Mouse (Mus musculus) ovary, adult 18-20 months (tissue): ENCODE measurements around the gene Sf3b4.
"Not testable (repeated sequence)": the region's sequence is repeated elsewhere in the genome, so short reads cannot be mapped to it uniquely, and the experiment has no call there.

Experiments
- DNase-seq: peaks from one replicate; pipeline ENCODE4 v3.0.0; 2022; ENCODE audit warnings: low spot score, mixed read lengths

The Sf3b4 gene

GRCm38 (mm10) chr3:96173185-96173584 is 1.1 kb downstream of the Sf3b4 start:
- DNase-seq: no peak

DNA sequence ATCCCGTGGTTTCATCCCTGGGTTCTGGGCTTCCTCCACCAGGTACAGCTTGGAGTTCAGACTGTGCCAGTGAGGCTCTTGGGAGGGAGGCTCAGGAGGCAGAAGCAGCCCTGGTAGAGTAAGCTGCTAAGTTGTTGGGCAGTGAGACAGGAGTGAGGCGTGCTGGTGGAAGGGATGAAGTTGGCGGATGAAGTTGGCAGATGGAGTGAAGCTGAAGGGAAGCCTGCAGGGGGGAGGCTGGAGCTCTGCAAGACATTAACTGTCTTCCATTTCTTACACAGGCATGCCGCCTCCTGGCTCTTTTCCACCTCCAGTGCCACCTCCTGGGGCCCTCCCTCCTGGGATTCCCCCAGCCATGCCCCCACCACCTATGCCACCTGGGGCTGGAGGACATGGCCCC is 1.9 kb downstream of the Sf3b4 start:
- DNase-seq: not testable (repeated sequence)

DNA sequence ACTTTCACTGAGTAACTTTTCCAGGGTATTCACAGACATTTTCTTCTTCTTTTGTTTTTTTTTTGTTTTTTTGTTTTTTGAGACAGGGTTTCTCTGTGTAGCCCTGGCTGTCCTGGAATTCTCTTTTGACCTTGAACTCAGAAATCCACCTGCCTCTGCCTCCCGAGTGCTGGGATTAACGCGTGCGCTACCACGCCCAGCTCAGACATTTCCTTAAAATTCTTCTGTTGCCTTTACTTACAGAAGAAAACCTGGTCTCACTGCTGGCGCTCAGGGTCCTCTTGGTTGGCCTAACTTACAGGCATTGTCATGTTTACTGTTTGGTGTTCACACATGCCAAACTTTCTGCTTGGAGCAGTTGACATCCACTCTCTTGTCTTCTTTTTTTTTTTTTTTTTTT is 3.1 kb downstream of the Sf3b4 start:
- DNase-seq: no peak

GRCm38 (mm10) chr3:96178427-96178826 is 6.3 kb downstream of the Sf3b4 start:
- DNase-seq: no peak

GRCm38 (mm10) chr3:96178902-96179301 is 6.8 kb downstream of the Sf3b4 start:
- DNase-seq: no peak

DNA sequence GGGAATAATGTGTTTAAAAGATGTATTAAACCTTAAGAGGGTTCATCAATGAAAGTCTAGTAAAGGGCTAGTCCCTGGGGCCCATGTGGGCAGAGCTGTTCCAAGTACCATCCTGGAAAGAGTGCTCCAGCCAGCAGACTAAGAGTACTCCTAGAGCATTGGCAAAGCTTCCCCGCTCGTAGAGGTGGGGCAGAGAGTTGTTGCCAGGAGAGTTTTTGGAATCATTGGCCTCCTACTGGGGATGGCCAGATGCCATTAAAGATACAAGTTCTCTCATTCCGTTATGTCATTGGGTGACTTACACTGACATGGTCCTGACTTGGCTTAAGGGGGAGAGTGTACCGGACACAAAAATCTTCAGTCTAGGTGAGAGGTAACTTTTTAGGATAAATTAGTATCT is 7.4 kb downstream of the Sf3b4 start:
- DNase-seq: no peak

- no peak for DNase-seq
These were observed 8.8 kb downstream of the Sf3b4 start, which contains the start of gene Sv2a for GRCm38 (mm10) chr3:96180727-96181477. Gene Sv2a (plus strand): TSS chr3:96181151.

- no peak for DNase-seq
These were observed 9.6 kb downstream of the Sf3b4 start for GRCm38 (mm10) chr3:96181510-96182381.

GRCm38 (mm10) chr3:96182382-96182776 is 10.2 kb downstream of the Sf3b4 start:
- DNase-seq: no peak

DNA sequence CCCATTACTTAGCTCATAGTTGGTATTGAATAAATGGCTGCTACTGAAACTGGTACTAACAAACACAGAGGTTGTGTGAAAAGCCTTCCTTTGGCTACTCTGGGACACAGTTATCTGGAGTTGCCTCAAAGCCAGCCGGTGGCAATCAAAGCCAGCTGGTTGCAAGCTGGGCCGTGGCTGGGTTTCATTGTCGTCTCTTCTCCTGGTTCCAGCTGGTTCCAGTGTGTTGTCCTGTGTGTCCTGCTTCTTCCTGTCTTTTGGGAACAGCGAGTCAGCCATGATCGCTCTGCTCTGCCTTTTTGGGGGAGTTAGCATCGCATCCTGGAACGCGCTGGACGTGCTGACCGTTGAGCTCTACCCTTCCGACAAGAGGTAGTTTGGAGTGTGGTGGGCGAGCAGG is 20.8 kb downstream of the Sf3b4 start:
- no peak for DNase-seq

DNA sequence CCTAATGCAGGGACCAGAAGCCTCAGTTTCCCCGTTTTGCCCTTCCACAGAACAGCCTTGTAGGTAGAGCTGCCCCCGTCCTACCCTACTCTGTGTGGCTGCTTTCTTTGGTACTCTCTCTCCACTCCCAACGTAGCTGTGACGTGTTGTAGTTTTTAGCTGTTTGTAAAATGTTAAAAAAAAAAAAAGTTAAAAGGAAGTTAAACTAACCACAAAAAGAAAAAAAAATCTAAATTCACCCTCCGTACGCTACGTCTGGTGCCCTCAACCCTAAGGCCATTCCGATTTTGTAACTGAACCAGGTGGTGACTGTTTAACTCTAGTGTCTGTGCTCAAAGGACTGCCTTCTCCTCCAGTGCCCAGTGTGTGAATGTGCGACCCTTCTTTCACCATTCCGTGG is 22.8 kb downstream of the Sf3b4 start:
- no peak for DNase-seq

GRCm38 (mm10) chr3:96195616-96196313 is 23.6 kb downstream of the Sf3b4 start:
- DNase-seq: no peak

DNA sequence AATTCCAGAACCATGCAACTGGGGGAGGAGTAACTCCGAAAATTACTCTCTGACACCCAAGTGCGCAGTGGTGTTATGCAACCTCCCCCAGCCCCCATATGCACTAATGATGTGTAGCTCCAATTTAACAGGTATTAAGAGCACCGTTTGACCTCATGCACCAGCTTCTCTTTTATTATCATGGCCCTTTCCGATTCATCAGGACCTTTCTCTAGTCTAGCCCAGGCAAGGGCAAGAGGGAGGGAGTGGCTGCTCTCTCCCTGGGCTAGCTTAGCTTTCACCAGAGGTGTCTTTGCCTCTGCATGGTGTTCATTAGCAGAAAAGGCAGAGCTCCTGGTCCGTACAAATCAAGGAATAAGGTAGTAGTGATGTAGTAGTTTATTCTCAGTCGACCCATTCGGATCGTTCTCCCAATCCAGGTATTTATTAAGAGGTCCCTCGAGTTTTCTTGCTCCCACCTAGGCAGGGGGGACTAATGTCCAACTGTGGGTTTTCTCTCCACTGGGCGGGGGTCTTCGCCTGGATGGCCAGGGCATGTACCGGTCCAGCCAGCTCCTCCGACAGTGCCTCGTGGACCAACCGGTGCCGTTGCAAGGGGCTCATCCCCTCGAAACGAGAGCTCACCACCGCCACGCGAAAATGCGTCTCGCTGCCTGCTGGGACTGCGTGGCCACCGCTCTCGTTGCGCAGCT is 24.5 kb downstream of the Sf3b4 start:
- DNase-seq: no peak

DNA sequence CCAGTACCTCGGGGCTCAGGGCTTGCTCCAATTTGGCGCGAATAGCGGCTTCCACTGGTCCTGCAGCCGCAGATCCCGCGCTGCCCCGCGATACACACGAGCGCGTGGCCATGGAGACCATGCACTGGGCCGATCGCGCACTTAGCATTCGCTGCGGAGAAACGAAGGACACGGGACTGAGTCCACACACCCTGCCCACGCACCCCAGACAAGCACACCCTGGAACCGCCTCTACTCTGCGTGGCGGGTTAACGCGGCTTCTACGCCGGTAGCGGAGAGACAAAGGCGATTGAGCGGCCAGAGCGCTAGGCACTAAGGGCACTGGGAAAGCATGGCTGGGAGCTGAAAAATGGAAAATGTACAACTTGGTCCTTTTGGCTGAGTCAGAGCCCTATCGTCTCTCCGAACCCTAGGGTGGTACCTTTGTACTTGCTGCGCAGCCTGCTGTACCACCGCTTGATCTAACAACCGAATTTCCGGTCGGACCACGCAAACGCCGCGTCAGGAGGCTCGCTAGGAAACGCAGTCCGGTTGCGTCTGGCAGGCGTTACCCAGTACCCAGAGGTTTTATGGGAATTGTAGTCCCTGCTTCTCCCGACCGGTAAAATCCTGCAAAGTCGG is 25.1 kb downstream of the Sf3b4 start:
- DNase-seq: peak; percentile 83

- no peak for DNase-seq
These were observed 26.0 kb downstream of the Sf3b4 start for GRCm38 (mm10) chr3:96198181-96198580.

- not testable (repeated sequence) for DNase-seq
These were observed 26.6 kb downstream of the Sf3b4 start for GRCm38 (mm10) chr3:96198601-96199251.

- no peak for DNase-seq
These were observed 27.6 kb downstream of the Sf3b4 start for GRCm38 (mm10) chr3:96199731-96200130.

DNA sequence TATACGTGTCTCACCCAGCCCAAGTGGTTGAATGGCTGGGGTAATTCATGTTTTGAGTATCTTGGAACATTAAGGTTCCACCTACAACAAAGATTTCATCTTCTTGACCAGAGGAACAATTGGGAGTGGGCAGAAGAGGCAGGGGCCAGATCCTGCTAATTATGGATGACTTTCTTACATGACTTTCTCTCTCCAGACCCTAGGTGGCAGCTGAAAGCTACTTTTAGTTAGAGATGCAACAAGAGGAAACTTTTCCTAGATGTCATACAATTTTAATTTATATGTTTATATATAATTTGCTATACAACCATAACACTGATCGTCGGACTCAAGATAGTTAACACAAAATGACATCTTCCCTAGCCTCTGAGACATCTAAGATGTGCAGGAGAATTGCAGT is 35.7 kb downstream of the Sf3b4 start:
- DNase-seq: no peak

GRCm38 (mm10) chr3:96209242-96209641 is 37.1 kb downstream of the Sf3b4 start:
- no peak for DNase-seq

DNA sequence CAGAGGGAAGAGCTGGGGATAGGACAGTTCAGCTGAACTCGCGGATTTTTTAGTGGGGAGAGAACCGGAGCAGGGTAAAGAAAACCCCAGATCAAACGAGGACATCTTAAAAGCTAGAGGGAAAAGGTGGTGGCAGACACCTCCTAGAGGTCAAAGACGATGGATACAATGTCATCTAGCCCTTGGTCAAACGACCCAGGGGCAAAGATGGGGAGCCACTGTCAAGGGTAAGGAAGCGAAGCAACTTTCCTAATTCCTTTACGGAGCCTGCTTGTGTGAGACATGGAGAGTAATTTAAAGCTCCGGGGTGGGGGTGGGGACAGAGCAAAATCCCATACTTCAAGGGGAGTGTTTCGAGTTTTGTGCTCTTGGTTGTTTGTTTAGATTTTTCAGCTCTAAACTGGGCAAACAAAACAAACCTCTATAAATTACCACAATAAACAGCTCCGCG is 47.1 kb downstream of the Sf3b4 start:
- DNase-seq: no peak

DNA sequence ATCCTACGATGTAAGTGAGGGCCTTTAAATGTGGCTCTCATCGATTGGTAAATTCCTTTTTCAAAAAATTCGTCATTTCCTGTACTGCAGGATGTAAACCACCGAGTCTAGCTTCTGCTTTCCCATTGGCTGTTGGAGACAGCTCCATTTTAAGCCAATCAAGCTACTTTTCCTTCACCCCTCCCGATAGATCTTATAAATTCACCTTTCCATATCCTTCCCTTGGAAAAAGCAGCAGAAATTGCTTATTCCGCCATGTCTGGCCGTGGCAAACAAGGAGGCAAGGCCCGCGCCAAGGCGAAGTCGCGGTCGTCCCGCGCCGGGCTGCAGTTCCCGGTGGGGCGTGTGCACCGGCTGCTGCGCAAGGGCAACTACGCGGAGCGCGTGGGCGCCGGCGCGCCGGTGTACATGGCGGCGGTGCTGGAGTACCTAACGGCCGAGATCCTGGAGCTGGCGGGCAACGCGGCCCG is 47.6 kb downstream of the Sf3b4 start, which contains the start of the genes Bola1 and Hist2h2ab:
Bola1 (minus strand) TSS at position 49 of the 470 bp plus-strand sequence.
Hist2h2ab (plus strand) TSS at position 205 of the 470 bp plus-strand sequence.
- peak; percentile 65 for DNase-seq
